Mouse (Mus musculus): ENCODE measurements around the gene Stab2.

Stab2 gene

GRCm38 (mm10) chr10:86889440-86889839, 118.4 kb downstream of the Stab2 start:
- DNase-seq: no peak

GRCm38 (mm10) chr10:86886434-86886833, 121.4 kb downstream of the Stab2 start:
- no peak for DNase-seq

GRCm38 (mm10) chr10:86881448-86881847, 126.4 kb downstream of the Stab2 start:
- no peak for DNase-seq

- no peak for DNase-seq
Measured at GRCm38 (mm10) chr10:86880071-86880806, 127.6 kb downstream of the Stab2 start.

GRCm38 (mm10) chr10:86878721-86879120, 129.1 kb downstream of the Stab2 start:
- DNase-seq: no peak

- DNase-seq: no peak
Measured at GRCm38 (mm10) chr10:86872591-86872990, 135.2 kb downstream of the Stab2 start.

- DNase-seq: no peak
Measured at GRCm38 (mm10) chr10:86872121-86872520, 135.7 kb downstream of the Stab2 start.

- DNase-seq: no peak
Measured at GRCm38 (mm10) chr10:86863429-86863828, 144.4 kb downstream of the Stab2 start.

- DNase-seq: no peak
Measured at GRCm38 (mm10) chr10:86862496-86862895, 145.3 kb downstream of the Stab2 start.

- DNase-seq: no peak
Measured at GRCm38 (mm10) chr10:86860396-86860795, 147.4 kb downstream of the Stab2 start.

- DNase-seq: no peak
Measured at GRCm38 (mm10) chr10:86853433-86853832, 154.4 kb downstream of the Stab2 start.

GRCm38 (mm10) chr10:86852160-86852559, 155.7 kb downstream of the Stab2 start:
- no peak for DNase-seq

GRCm38 (mm10) chr10:86849508-86849907, 158.3 kb downstream of the Stab2 start:
- no peak for DNase-seq

GRCm38 (mm10) chr10:86849087-86849486, 158.7 kb downstream of the Stab2 start:
- DNase-seq: no peak

- no peak for DNase-seq
Measured at GRCm38 (mm10) chr10:86846926-86847467, 160.8 kb downstream of the Stab2 start.

GRCm38 (mm10) chr10:86842659-86843058, 165.2 kb downstream of the Stab2 start:
- DNase-seq: no peak

GRCm38 (mm10) chr10:86838827-86839226, 169.0 kb downstream of the Stab2 start:
- DNase-seq: no peak

- no peak for DNase-seq
Measured at GRCm38 (mm10) chr10:86836784-86837183, 171.0 kb downstream of the Stab2 start.

- peak in 1 of 2 experiments; percentile 13 for DNase-seq
Measured at GRCm38 (mm10) chr10:86829515-86829914, 178.3 kb downstream of the Stab2 start.

- DNase-seq: peak; percentile 29 to 43
Measured at GRCm38 (mm10) chr10:86828221-86829135, 179.3 kb downstream of the Stab2 start.

GRCm38 (mm10) chr10:86826929-86827328, 180.9 kb downstream of the Stab2 start:
- no peak for DNase-seq

- no peak for DNase-seq
Measured at GRCm38 (mm10) chr10:86825871-86826522, 181.8 kb downstream of the Stab2 start.

GRCm38 (mm10) chr10:86824871-86825270, 183.0 kb downstream of the Stab2 start:
- no peak for DNase-seq

Measured in spleen, adult 18-20 months (tissue).